9 mouse cellular contexts compared by ENCODE assay signal in genomic region chr15:84715132-84715531, GRCm38 (mm10). TPM values are rescaled to one million over a fixed set of nuclear protein-coding genes. Genes with fewer than 3 reads are reported as not detected.
A peak's percentile ranks its signal among the peaks of the same experiment; 100 is the strongest.
DNase-seq lines count a peak whose midpoint lies in the region; ATAC-seq and TF ChIP-seq lines count a peak whose summit lies in the region.
"Had no signal": no experiment of that assay in that cellular context is flagged by ENCODE, and none has a peak within 500 bp of the region (broad histone marks: within the 10 kb centered on the region; RNA-seq: fewer than 3 reads in every experiment).

No protein-coding gene starts in this region.

- H3K4me2 ChIP-seq in intestine, postnatal 0 days (replicated peaks; ENCODE audit: low read depth): peak overlapping the region; percentile 54
- peak overlapping the region; percentile 47 for H3K4me2 ChIP-seq in neural tube, embryonic 12.5 days (replicated peaks)

- TF ChIP-seq CTCF in layer of hippocampus, adult 2 months (conservative IDR thresholded peaks at IDR 0.05): no peak
- TF ChIP-seq CTCF in embryonic fibroblast, embryonic 13.5 days (IDR thresholded peaks at IDR 0.05; ENCODE audit: borderline replicate concordance, insufficient read depth, low read length): no peak
- no peak for TF ChIP-seq CTCF in intestine, postnatal 0 days (IDR thresholded peaks at IDR 0.05; ENCODE audit: low read depth)

- TF ChIP-seq POLR2A in embryonic fibroblast, embryonic 13.5 days (IDR thresholded peaks at IDR 0.05; ENCODE audit: low read depth, low read length): no peak

- H3K9ac ChIP-seq in intestine, postnatal 0 days (ENCODE audit: low read depth, low read length): 0 out of 2 replicates have a peak overlapping the region, but pooled peaks have one; percentile 22
- no peak overlapping the region for H3K9ac ChIP-seq in neural tube, embryonic 12.5 days

- no peaks in the 10 kb centered on the region for H3K9me3 ChIP-seq in intestine, postnatal 0 days (ENCODE audit: control insufficient read depth)
- no peaks in the 10 kb centered on the region for H3K9me3 ChIP-seq in neural tube, embryonic 12.5 days

- DNase-seq in layer of hippocampus, adult 2 months (ENCODE audit: low spot score in 2 of 2): no peak
- no peak for DNase-seq in layer of hippocampus, adult 11-12 months (ENCODE audit: low spot score)
- DNase-seq in frontal cortex, adult 2 months (ENCODE audit: extremely low spot score in 1 of 2, low spot score in 1 of 2): no peak
- DNase-seq in embryo, embryonic 11 days: no peak

- H3K4me1 ChIP-seq in embryonic fibroblast, embryonic 13.5 days (ENCODE audit: control insufficient read depth, insufficient read depth, low read length): peaks cover 15% of the 10 kb centered on the region
- H3K4me1 ChIP-seq in intestine, postnatal 0 days (replicated peaks; ENCODE audit: control insufficient read depth, insufficient read depth, low read length): peaks cover 13% of the 10 kb centered on the region
- peaks cover 12% of the 10 kb centered on the region for H3K4me1 ChIP-seq in neural tube, embryonic 12.5 days

- WGBS in intestine, postnatal 0 days: 26% methylated on average over 11 of the region's 11 CpGs
- WGBS in neural tube, embryonic 12.5 days: 42% methylated on average over 11 of the region's 11 CpGs

- H3K36me3 ChIP-seq in intestine, postnatal 0 days (ENCODE audit: control insufficient read depth, insufficient read depth): no peaks in the 10 kb centered on the region
- no peaks in the 10 kb centered on the region for H3K36me3 ChIP-seq in neural tube, embryonic 12.5 days

- ATAC-seq in intestine, postnatal 0 days: 0 out of 2 replicates have a peak, but pooled peaks have one; percentile 17
- ATAC-seq in neural tube, embryonic 12.5 days (ENCODE audit: low FRiP score, low read depth): no peak
- no peak for ATAC-seq in erythroid progenitor cell, adult 5-6 weeks (replicated peaks; ENCODE audit: low FRiP score, poor library complexity, severe bottlenecking)

- H3K4me3 ChIP-seq in layer of hippocampus, adult 2 months: peak overlapping the region; percentile 19; the same call in 1 of the 2 replicates
- no peak overlapping the region for H3K4me3 ChIP-seq in embryonic fibroblast, embryonic 13.5 days (ENCODE audit: insufficient read depth, low read length)
- peak overlapping the region; percentile 0; the same call in 1 of the 2 replicates for H3K4me3 ChIP-seq in intestine, postnatal 0 days (ENCODE audit: low read depth, low read length)
- H3K4me3 ChIP-seq in neural tube, embryonic 12.5 days: no peak overlapping the region

- H3K27me3 ChIP-seq in intestine, postnatal 0 days (replicated peaks; ENCODE audit: control insufficient read depth, insufficient read depth, low read length): no peaks in the 10 kb centered on the region
- peaks cover 18% of the 10 kb centered on the region for H3K27me3 ChIP-seq in neural tube, embryonic 12.5 days (replicated peaks)

- H3K27ac ChIP-seq in layer of hippocampus, adult 2 months: peak overlapping the region; percentile 53; the same call in 1 of the 2 replicates
- peak overlapping the region; percentile 85 for H3K27ac ChIP-seq in embryonic fibroblast, embryonic 13.5 days (ENCODE audit: insufficient read depth, low read length)
- peak overlapping the region; percentile 89 for H3K27ac ChIP-seq in intestine, postnatal 0 days (ENCODE audit: low read depth, low read length)
- H3K27ac ChIP-seq in neural tube, embryonic 12.5 days: no peak overlapping the region

RNA-seq across cellular contexts. Expression of gene Arhgap8, which starts 4.7 kb away (rescaled TPM):
- under 1 TPM in 1 of 2 experiments, not detected in 1; 0.64 TPM for total RNA-seq in layer of hippocampus, adult 2 months (2021)
- 2.0 and 3.0 TPM in 2 replicates for polyA plus RNA-seq in embryonic fibroblast, embryonic 13.5 days (2011; ENCODE audit: insufficient read length, low read depth, missing spikeins)
- 10.6 and 11.2 TPM in 2 replicates for polyA plus RNA-seq in intestine, postnatal 0 days (2015; fragmentation: Nextera tagmentation; extraction: Ambion mirVana)
- 2.6 and 4.3 TPM in 2 replicates for polyA plus RNA-seq in neural tube, embryonic 12.5 days (2016; fragmentation: Nextera tagmentation; extraction: Ambion mirVana)
- polyA plus RNA-seq in frontal cortex, adult 2 months (2012; rRNA removed): 0.14 and 0.48 TPM in 2 replicates
- total RNA-seq in erythroid progenitor cell, adult 5-6 weeks (2015; ENCODE audit: low replicate concordance): not detected in 2 replicates
- total RNA-seq in erythroid progenitor cell, adult 5-6 weeks (2017; ENCODE audit: low replicate concordance): not detected in 2 replicates
- total RNA-seq: layer of hippocampus, postnatal 14 days had no signal

RNA-seq across cellular contexts. Expression of gene Prr5, which starts 45.7 kb away (rescaled TPM):
- total RNA-seq in layer of hippocampus, adult 2 months (2021): 10 to 100 TPM; 15.5 to 16.9 TPM
- polyA plus RNA-seq in embryonic fibroblast, embryonic 13.5 days (2011; ENCODE audit: insufficient read length, low read depth, missing spikeins): 18.6 and 19.5 TPM in 2 replicates
- polyA plus RNA-seq in intestine, postnatal 0 days (2015; fragmentation: Nextera tagmentation; extraction: Ambion mirVana): 68.5 and 83.0 TPM in 2 replicates
- polyA plus RNA-seq in neural tube, embryonic 12.5 days (2016; fragmentation: Nextera tagmentation; extraction: Ambion mirVana): 21.0 and 21.4 TPM in 2 replicates
- polyA plus RNA-seq in frontal cortex, adult 2 months (2012; rRNA removed): 7.6 and 10.2 TPM in 2 replicates
- total RNA-seq in erythroid progenitor cell, adult 5-6 weeks (2015; ENCODE audit: low replicate concordance): 5.4 TPM in 1 of 2 replicates, not detected in the other
- 0.39 TPM in 1 of 2 replicates, not detected in the other for total RNA-seq in erythroid progenitor cell, adult 5-6 weeks (2017; ENCODE audit: low replicate concordance)

Comparison
In these comparisons a context has a peak if more than half of its experiments do, and no peak if none do; other contexts are left out.
1. H3K4me3 ChIP-seq: peak in layer of hippocampus, adult 2 months (single experiment) and intestine, postnatal 0 days (single experiment); none in embryonic fibroblast, embryonic 13.5 days (single experiment) and neural tube, embryonic 12.5 days (single experiment).